Mouse (Mus musculus): ENCODE results near the gene Tm6sf2. TPM values are rescaled to one million over a fixed set of nuclear protein-coding genes. Genes with fewer than 3 reads are reported as not detected.

Tm6sf2 gene
- polyA plus RNA-seq, 3 experiments from 2014 or later: 0.59 to 0.94 TPM; not detected in 1

DNA sequence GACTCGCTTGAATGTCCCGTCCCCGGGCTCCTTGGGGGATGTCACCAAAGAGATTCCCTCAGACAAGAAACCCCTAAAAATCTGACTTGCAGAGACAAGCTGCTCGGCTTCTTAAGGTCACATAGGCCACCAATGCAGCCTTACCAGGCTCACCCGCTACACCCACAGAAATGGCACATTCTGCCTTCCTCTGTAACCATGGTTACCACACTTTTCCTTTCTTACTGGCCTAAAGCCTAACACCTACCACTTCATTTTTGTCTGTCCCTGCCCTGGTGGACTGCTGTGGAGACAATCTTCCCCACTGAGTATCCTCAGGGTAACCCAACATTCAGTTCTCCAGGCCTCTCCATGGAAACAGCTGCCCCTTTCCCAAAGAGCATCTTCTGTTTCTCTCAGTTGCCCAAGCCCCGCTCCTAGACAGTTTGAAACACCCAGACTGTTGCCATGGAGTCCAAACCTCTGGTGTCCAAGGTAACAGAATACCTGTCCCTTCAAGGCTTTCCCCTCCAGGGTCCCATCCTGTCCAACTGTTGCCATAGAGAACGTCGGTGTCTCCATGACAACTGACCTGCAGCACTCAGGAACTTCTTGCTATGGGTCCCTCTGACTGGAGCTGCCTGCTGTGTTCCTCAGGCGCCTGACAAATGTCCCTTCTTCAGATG lies 16.7 kb downstream of the Tm6sf2 start:
- no peak for ATAC-seq

DNA sequence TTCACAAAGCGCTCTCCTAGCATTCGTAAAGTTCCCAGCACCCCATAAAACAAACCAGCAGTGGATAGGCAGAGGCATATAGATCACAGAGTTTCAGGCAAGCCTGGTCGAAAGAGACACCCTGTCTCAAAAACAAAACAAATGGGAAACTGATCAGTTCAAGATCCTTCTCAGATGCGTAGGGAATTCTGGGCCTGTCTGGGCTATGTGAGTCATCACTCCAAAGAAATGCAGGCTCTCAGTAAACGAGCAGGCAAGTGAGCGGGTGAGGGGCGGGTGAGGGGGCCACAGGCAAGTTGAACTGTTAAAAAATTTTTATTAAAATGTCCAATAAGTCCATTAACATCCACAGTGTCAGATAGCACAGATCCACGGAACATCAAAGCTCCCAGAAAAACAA lies 20.1 kb downstream of the Tm6sf2 start:
- ATAC-seq: no peak

DNA sequence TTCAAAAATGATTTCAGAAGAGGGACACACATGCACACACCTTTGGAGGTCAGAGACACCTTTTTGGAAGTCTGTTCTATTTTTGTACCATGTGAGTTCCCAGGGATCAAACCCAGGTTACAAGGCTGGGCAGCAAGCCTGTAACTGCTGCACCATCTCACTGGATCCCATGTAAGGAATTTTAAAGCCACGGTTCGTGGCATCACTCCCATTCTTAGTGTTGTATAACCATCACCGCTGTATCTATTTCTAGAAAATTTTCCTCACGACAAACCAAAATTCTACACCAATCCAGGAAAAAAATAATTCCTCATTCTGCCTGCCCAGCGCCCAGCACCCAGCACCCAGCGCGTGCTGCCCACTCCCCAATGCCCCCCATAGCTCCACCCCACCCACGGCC lies 26.6 kb downstream of the Tm6sf2 start:
- no peak for ATAC-seq

- ATAC-seq: no peak
Observed at GRCm38 (mm10) chr8:70100241-70100640, 27.5 kb downstream of the Tm6sf2 start.

- ATAC-seq: peak; percentile 82
Observed at GRCm38 (mm10) chr8:70104506-70104905, 31.8 kb downstream of the Tm6sf2 start.

DNA sequence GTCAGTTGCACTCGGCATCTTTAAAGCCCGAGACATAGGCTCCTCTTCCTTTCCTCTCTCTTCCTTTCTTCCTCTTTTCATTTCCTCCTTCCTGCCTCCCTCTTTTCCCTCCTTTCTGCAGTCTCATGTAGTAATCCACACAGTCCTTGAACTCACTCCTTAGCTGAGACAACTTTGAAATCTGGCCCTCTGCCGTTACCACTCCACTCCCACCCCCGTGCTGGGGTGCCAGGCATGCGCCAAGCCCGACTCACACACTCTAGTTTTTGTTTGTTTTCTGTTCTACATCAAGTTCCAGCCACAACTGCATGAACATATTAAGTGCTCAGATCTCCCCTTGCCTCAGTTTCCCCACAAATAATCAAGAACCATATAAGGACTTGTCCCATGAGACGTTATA lies 32.2 kb downstream of the Tm6sf2 start:
- no peak for ATAC-seq

DNA sequence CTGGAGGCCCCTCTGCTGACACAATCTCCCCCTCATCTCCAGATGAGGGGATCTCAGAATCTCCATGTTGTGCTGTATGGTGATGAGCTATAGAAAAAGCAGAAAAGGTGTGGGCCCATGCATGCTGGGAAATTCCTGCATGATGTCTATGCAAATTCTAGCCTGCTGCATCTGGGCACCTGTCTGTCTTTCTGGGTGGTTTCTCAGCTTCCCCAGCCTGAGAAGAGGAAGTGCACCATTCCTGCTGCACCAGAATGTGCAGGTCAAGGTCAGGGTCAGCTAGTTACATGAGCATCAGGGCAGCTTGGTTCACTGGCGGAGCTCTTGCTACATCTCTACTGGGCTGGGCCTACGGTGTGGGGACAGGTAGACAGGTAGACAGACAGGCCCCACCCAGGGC lies 37.7 kb downstream of the Tm6sf2 start:
- no peak for ATAC-seq

GRCm38 (mm10) chr8:70111192-70111795 lies 38.6 kb downstream of the Tm6sf2 start:
- no peak for ATAC-seq

DNA sequence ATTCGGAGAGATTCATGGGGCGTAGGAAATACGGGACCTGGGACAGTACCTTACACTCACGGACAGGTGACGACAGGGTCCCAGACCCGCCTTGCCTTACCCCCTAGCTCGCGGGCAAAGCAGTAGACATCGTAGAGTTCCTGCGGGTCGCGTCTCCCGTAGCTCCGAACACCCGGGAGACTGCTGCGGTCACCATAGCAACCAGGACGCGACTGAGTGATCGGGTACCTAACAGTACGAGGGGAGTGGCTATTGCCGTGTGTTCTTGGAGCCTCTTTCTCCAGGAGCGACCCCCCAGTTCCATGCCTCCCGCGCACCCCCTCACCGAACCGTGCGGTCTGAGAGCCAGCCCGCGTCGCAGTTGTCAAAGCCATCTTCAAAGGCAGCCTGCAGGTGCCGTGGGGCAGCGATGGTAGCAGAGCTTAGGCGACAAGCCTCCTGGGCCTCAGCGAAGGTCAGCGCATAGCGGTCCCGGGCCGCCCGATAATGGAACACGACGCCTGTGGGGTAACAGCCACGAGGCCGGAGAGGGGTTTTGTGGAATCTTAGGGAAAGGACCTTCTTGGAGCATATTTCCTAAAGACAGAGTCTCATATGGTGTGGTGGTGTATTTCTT lies 39.8 kb downstream of the Tm6sf2 start:
- ATAC-seq: no peak

DNA sequence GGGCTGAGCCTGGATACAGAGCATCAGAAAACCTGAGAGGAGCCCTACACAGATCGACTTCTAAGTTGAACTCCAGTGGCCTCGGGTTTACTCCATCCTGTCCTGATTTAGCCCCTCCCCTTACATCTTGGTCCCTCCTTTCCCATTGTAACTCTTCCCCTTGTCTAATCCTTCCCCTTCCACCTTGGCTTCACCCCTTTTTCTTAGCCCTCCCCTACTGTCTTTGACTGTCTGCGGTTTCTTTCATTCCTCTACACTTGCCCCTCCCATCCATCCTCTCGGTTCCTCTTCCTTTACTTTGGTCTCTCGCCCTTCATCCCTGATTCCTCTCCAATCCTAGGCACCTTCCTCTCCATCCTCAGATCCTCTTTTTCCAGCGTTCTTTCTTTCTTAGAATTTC lies 41.8 kb downstream of the Tm6sf2 start:
- ATAC-seq: no peak

DNA sequence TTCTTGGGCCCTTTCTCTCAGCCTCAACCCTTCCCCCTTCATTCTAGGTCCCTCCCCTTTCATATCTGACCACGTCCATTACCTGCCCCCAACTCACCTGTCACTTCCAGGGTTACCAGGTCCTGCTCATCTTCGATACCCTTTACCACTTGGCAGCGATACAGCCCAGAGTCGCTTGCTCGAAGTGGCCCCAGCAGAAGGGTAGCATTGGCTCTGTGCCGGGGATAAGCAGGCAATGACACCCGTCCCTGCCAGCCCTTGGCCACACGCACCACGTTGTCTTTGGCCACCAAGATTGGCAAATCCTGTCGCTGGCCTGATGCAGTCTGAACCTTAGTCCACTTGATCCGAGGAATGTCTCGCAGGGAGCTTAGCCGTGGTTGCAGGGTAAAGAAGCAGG lies 42.2 kb downstream of the Tm6sf2 start:
- ATAC-seq: no peak

DNA sequence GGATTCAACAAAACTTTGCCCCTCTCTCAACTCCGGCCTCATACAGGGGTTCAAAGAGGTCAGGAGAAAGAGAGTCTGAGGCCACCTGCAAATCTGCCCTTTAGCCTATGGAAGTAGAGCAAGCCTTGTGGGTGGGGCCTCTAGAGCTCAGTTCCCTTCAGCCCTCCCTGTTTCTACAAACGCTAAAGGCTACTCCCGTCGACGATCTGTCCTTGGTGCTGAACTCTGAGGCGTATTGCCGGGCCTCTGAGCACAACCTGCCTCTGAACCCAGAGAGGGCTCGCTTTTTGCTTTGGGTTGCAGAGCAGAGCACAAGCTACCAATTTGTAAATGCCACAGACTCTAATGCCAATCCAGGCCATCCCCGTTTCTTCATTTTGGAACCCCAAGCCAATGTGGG lies 44.9 kb downstream of the Tm6sf2 start:
- ATAC-seq: no peak

DNA sequence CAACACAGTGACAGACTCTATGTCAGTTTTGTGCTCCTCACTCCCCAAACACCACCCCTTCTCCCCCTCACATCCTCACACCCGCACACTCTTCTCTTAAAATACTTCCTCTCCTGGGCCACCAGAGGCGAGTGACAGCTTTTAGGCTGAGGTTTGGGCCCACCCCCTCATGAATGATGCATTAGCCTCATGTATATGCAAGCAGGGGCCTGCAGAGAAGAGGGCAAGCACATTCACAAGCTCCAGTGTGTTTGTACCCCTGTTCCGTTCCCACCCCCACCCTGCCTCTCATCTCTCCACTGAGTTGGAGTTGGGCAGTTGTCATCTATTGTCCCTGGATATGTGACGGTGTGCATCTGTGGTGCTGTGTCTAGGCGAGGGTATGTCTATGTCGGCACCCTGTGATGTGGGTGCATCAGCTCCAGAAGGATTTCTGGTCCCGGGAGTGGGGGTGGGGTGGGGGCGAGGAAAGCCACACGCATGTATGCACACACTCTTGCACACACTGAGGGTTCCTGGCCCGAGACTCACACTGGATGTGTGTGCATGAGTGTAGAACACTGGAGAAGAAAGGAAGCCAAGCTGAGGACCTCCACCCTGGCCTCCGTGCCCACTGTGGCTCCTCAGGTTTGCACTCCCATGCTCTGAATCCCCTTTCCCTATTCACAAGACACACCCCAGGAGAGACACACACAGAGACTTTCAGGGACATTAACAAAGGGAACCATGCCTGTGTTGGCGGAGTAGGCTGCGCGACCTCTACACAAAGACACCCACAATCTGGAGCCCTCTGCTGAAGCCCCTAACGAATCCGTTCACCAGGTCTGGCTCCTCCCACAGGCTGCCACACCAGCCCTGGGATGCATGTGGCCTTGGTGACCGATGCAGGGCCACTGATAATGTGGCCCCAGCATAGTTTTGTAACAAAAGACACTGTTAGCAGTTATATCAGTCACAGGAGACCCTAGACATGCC lies 46.3 kb downstream of the Tm6sf2 start:
- no peak for ATAC-seq

DNA sequence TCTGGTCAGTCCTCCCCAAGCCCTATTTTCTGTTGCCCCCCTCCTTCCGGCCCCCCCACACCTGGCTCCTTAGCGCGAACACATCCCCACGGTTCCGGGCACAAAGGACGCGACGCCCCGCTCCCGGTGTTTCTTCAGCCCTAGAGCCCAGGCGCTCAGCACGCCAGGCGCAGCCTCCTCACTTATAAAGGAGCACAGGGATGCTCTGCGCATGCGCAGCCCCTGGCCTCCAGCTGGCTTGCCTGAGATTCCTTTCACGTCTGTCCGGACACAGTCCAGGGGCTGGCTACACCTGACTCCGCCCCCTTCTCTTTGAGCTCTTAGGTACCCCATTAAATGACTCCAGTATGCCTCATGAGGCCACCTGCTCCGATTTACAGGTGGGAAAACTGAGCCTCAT lies 47.9 kb downstream of the Tm6sf2 start, which contains the start of gene Ncan:
Gene Ncan (minus strand): TSS at position 207 of the 400 bp plus-strand sequence.
- ATAC-seq: no peak

DNA sequence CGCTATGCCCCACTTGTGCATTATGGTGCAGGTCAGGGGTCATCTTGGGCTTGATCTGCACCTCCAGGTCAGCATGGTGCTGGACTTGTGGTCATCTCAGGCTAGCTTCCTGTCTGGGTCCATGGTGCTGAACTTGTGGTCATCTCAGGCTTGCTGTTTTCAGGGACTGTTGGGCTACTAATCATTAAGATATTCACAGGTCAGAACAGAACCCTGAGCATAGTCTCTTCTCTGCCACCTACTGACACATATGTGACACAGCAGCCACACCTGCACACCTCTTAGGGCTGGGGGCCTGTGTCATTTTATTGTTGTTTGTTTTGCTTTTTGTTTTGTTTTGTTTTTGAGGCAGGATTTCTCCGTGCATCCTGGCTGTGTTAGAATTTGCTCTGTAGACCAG lies 50.1 kb downstream of the Tm6sf2 start:
- ATAC-seq: no peak

- no peak for ATAC-seq
Observed at GRCm38 (mm10) chr8:70124992-70125391, 52.3 kb downstream of the Tm6sf2 start.

- no peak for ATAC-seq
Observed at GRCm38 (mm10) chr8:70128435-70128834, 55.7 kb downstream of the Tm6sf2 start.

- ATAC-seq: no peak
Observed at GRCm38 (mm10) chr8:70129309-70129952, 56.7 kb downstream of the Tm6sf2 start.

All from inflammation-experienced regulatory T-cells, adult 6 months (primary cell).